Mouse (Mus musculus) cerebellum, adult 18-20 months (tissue): ENCODE results near the gene Ap5m1.
A peak's percentile ranks its signal among the peaks of the same experiment; 100 is the strongest.
"Not testable (repeated sequence)": the region's sequence is repeated elsewhere in the genome, so short reads cannot be mapped to it uniquely, and the experiment has no call there.

Experiments used
- DNase-seq, 2 experiments: peaks; one replicate each; pipeline ENCODE4 v3.0.0; 2021

Gene Ap5m1

GRCm38 (mm10) chr14:49065529-49066273 lies at the start of gene Ap5m1:
Ap5m1 (plus strand) TSS chr14:49066097.
- peak in 1 of 2 experiments; percentile 39 for DNase-seq

DNA sequence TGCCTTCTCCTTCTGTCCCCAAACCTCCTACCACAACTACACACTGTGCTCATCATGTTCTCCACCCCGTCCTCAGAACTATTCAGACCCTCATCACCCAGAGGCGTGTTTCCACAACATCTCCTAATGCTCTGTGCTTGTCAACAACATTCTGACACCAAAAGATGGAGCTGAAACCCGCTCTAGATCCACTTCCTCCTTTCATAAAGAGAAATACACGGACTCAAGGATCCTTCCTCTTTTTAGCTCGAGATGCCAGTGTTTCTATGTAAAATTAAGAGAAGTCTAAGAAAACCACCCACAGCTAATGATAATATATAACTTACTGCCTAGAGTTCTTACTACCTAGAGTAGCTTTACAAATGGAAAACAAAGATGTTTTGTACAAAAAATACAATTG lies 46.1 kb upstream of the Ap5m1 start:
- no peak for DNase-seq

DNA sequence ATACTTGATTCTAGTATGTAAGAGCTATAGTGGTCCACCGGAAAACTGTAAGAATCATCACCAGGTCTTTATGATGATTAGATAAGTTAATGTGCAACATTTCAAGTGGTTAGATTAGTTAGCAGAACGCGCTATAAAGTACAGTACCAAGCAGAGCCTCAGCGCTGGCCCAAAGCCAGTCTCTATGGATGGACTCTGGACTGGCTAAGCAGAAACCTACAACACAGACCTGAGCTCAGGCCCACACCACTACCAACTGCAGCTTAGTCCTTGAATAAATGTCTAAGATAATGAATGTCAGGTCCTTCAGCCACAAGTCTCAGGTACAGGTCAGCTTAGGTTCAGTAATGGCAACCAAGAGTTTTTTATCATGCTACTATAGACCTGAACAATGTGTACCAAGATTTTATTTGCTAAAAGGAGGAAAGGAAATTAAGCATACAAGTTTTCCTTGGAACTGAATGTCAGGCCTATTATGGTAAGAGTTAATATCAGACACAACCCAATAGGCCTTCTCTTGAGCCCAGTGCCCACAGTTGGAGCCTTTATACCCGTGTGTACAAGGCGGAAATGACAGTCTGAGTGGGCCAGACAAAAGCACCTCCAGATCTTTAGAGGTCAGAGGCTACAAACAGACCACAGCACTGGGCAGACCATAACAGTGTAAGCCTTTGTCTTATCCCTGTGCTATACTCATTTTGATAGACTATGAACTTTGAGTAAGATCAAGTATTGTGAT lies 38.7 kb upstream of the Ap5m1 start:
- DNase-seq, result no peak

DNA sequence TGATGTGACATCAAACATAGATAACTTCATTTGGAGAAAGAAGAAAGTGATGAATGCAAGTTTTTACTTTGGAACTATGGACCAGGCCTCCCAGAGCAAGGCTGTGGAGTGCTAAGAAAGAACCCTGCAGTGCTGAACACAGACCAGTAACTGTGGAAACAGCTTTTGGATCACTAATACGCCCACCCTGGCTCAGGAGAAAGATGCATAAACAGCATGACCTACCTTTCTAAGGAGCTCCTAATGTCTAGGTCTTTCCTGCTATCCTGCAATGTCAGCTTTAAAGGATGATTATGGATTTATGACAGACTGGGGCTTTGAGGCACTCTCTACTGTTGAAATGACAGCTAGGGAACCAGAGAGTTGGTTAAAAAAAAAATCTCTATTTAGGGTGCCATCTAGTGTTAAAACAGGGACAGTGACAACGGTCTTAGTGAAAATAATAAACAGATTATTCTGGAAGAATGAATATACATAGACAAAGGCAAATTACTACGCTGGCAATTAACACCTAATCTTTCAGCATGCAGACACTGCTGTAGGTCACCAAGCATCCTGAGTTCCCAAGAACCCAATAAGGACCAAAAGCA lies 38.0 kb upstream of the Ap5m1 start:
- no peak for DNase-seq

DNA sequence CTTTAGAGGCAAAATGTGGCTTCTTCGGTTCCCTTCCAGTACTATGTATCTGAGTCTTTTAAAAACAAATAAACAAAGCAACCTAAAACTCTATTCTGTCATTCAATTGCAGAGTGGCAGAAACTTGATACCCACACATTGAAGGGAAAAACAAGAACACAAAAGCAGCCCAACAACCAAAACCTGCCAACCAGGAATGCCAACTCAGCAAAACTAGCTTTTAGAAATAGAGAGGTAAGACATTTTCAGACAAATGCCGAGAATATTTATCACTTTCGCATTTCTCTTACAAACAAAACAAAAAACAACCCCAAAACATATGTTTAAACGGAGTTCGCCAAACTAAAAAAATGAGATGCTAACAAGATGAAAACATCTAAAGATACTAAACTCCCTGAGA lies 36.9 kb upstream of the Ap5m1 start:
- no peak for DNase-seq

DNA sequence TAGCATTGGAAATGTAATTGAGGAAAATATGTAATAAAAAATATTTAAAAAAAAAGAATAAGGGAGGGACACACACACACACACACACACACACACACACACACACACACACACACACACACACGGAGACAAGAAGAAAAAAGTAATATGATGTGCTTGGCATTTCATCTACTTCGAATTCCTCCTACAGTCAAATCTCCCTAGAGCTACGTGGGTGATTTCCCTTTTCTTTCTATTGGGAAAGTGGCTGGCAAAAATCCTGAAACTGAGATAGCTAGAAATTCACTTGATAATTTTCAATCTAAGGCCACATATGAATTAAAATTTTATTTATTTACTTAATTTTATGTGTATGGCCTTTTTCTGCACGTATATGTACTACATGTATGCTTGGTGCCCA lies 20.3 kb upstream of the Ap5m1 start:
- DNase-seq, result no peak

DNA sequence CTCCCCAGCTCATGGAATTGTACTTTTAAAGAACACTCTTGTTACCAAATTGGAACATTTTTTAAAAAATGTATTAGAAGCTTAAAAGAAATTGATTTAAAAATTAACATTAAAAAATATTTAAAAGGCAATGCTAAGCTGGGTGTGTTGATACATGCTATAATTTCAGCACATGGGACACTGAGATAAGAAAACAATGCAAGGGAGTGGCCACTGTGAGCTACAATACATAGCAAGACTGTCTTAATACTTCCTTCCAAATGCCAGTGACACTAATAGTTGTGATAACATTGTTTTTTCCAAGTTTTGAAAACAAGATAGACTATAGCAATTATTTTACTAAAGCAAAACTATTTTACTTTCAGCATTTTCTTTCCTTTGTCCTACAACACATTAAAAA lies 16.4 kb upstream of the Ap5m1 start:
- no peak for DNase-seq

DNA sequence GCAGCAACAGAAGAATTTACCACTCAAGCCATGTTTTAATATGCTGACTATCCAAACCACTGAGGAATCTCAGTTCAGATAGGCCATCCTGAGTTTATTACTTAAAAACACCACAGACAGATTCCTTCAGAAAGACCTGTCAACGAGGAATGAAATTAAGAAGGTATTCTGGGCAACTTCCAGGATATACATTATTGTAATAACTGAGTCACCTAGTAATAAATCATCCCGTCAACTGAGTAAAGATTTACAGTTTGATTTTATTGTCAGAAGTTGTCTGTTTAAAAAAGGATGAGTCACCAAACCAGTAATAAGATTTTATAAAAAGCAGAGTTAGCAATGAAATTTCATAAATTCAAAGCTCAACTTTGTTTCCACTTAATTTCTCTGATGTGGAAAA lies 2.1 kb upstream of the Ap5m1 start:
- no peak for DNase-seq

- DNase-seq, result peak; percentile 94 to 99
Measured at GRCm38 (mm10) chr14:49066274-49066823, 452 bp downstream of the Ap5m1 start, which contains the start of gene Exoc5. Exoc5 (minus strand) TSS chr14:49066653.

DNA sequence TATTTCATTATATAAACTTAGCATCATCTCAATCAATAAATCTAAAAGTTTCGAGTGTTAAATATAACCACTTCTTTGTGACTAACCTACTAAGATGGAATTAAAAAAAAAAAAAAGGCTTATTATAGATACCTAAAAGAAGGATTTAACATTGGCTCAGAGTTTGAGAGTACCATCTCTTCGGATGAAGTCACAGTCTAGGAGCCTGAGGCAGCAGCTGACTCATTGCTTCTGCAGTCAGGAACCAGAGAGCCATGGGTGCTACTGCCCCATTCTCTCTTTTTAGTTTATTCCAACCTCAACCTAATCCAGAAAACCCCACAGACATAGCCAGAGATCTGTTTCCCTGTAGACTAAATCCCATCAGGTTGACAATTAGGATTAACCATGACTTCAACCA lies 6.9 kb downstream of the Ap5m1 start:
- no peak for DNase-seq

- DNase-seq, result no peak
Measured at GRCm38 (mm10) chr14:49073896-49074295, 8.0 kb downstream of the Ap5m1 start.

- no peak for DNase-seq
Measured at GRCm38 (mm10) chr14:49074361-49074760, 8.5 kb downstream of the Ap5m1 start.

DNA sequence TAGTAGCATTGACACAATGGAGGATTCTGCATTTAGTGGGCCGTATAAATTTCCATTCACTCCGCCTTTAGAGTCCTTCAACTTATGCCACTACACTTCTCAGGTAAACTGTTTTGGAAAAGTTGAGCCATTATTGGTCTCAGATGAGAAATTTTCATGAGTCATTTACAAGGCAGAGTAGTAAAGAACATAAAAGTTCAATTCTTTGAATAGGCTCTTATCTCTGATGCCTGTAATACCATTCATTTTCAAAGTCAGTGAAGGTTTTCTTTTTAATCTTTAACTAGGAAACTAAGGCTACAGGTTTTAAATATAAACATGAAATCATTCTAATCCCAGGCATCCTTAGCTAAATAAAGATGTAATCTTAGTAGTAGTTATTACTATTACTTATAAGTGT lies 12.9 kb downstream of the Ap5m1 start:
- DNase-seq, result no peak

DNA sequence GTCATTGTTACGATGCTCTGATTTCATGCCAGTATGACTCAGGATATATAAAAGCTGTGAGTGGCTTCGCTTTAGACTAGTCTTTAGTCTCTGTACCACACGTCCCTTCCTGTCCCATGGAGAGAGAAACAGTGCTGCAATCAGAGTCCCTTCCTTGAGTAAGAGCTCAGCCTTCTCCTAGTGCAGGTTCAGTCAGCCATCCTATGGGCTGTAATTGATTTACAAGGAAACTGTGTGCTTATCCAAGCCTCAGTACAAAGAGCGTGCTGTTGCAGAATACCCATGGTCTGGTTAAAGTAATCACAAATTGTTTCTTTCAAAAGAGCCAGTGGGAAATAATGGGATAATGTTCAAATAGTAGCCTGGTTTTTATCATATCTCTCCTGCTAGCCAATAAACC lies 20.6 kb downstream of the Ap5m1 start:
- no peak for DNase-seq

DNA sequence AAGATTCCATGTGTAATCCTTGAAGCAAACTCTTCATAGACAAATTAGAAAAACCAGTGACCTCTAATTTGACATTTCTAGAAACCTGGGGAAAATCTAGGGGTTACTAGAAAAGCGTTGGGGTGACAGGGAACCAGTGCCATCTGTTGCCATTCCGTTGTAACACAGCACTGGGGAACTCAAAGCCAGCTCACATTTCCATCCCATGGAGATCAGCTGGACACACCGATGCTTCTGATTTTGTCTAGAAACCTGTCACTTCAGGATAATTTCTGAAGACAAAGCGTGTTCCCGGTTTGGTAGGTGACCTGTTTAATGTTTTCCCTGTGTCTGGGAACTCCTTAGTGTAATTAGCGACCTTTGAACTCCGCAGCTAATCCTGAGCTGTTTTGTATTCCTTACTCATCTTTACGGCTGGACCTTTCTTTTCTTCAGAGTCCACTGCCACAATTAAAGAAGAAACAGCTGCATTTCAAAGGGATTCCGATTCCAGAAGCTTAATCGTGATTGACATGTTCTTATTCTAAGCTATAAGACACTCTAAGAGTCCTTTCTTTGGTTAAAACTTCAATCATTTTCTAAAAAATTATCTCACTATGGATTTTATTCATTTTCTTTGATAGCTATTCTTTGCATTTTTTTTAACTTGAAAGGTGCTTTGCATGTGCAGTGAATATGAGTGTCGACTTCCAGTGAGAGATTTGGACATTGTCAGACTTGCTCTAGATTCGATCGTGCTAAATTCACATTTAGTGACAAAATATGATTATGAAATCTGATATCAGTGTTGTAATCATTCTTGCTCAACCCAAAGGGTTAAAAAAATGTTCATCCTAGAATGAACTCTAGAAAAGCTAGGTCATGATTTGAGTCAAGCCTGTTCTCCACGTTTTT lies 22.5 kb downstream of the Ap5m1 start:
- DNase-seq, result no peak

GRCm38 (mm10) chr14:49089461-49090058 lies 23.7 kb downstream of the Ap5m1 start:
- DNase-seq, result no peak

DNA sequence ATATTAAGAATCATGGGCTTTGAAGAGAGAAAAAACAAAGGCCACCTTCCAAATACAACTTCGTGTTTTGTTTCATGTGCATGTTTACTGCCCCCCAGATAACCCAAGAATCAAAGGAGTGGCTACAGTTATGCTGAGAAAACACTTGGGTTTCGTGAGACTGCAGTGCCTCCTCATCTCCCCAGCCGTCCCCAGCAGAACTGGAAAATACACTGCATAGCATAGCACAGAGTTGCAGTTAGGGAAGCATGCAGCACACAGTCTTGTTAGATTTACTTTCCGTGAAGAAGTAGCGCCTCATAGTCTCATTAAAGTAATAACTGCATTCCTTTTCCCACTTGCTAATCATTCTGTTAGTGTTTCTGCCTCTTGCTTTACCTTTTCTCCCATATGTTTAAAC lies 24.2 kb downstream of the Ap5m1 start:
- no peak for DNase-seq

DNA sequence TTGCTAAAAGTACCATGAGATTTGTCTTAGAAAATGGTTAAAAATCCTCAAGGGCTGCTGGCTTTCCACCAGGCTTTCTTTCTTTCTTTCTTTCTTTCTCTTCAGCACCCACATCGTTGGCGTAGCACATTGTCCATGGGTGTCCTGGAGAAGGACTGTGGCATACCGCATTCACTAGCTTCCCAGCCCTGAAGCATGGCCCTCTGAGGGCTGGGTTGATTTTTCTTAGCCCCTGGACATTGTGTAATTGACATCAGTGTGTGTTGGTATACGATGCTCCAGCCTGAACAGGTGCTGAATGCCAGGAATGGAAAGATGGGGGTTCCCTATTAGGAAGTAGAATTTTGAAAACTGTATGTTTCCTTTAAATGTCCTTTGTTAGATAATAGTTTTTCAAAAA lies 25.4 kb downstream of the Ap5m1 start:
- DNase-seq, result no peak

- DNase-seq, result not testable (repeated sequence)
Measured at GRCm38 (mm10) chr14:49091755-49092154, 25.9 kb downstream of the Ap5m1 start.

DNA sequence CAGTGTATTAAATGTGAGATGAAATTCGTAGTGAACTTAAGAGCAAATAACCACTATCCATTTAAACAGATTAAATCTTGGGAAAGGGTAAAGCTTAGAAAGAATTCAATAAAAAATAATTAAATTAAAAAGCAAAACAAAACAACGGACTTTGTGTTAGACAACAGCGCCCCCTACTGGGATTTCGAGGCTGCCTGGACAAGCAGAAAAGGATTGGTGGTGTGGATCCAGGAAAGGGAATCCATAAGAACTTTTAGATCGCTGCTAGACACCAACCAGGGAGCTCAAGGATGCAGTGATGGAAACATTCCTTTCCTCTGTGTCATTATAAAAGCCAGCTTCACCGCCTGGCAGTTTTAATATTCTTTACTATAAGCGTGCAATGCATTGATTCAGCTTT lies 52.5 kb downstream of the Ap5m1 start:
- DNase-seq, result peak; percentile 50 to 59

DNA sequence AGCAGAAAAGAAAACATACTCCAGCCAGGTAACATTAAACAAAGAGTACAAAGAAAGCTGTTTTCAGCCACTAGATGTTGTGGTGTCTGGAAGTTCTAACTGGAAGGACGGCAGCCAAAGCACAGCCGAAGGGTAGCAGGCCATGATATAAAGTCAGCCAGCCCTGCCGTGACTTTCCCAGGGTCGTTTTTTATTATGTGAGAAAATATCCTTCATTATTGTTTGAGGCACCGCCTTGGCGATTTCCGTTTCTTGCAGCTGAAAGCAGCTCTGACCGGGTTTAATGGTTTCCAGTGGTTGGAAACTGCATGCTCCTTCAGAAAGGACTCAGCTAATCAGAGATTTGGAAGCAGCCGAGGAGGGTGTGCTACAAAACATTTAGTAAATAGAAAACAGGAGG lies 55.8 kb downstream of the Ap5m1 start:
- no peak for DNase-seq

GRCm38 (mm10) chr14:49127162-49127779 lies 61.4 kb downstream of the Ap5m1 start:
- DNase-seq, result no peak
